ENCODE assay signal across 23 mouse cellular contexts in the genomic region with DNA sequence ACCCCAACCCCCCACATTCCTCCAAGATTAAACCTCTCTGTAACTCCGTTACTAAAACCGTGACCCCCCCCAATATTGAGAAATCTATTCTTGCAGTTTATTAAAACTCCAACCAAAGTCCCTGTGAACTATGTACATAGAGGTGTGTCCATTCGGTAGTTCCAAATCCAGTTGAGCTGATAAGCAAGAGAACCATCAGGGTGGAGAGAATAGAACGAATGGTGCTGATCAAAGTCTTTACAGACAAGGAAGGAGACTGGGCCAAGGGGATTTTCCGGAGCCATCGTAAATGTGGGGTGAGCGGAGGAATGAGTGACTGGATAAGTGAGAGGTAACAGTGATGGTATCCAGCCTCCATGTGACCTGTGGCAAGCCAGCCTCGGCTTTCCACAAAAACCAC. TPM values are rescaled to one million over a fixed set of nuclear protein-coding genes. Genes with fewer than 3 reads are reported as not detected.
DNase-seq lines count a peak whose midpoint lies in the region; ATAC-seq and TF ChIP-seq lines count a peak whose summit lies in the region.
"Had no signal": no experiment of that assay in that cellular context is flagged by ENCODE, and none has a peak within 500 bp of the region (broad histone marks: within the 10 kb centered on the region; RNA-seq: fewer than 3 reads in every experiment).

No protein-coding gene starts in this region.

- peak overlapping the region; percentile 49; the same call in 1 of the 2 replicates for H3K27ac ChIP-seq in gastrocnemius, adult 2 months
- peak overlapping the region; percentile 79 for H3K27ac ChIP-seq in heart, embryonic 12.5 days (ENCODE audit: poor library complexity, severe bottlenecking)
- H3K27ac ChIP-seq in heart, adult 2 months: no peak overlapping the region
- H3K27ac ChIP-seq in heart, postnatal 0 days (ENCODE audit: low read depth): peak overlapping the region; percentile 60
- H3K27ac ChIP-seq: embryonic facial prominence, embryonic 15.5 days; forebrain, embryonic 10.5 days; forebrain, embryonic 15.5 days; hindbrain, embryonic 13.5 days; hindbrain, postnatal 0 days had no signal

- 42% methylated on average over 8 of the region's 8 CpGs for WGBS in heart, embryonic 12.5 days
- WGBS in heart, adult 2 months: 64% methylated on average over 8 of the region's 8 CpGs
- 40% methylated on average over 8 of the region's 8 CpGs for WGBS in heart, postnatal 0 days

- H3K27me3 ChIP-seq in heart, embryonic 12.5 days (replicated peaks): no peaks in the 10 kb centered on the region
- H3K27me3 ChIP-seq in heart, adult 2 months (ENCODE audit: control insufficient read depth, insufficient read depth, low read length): no peaks in the 10 kb centered on the region
- H3K27me3 ChIP-seq in heart, postnatal 0 days (ENCODE audit: control insufficient read depth, insufficient read depth, low read length): no peaks in the 10 kb centered on the region
- H3K27me3 ChIP-seq: forebrain, embryonic 15.5 days; hindbrain, embryonic 13.5 days had no signal

- no peak for TF ChIP-seq EP300 in heart, adult 2 months (IDR thresholded peaks at IDR 0.05; ENCODE audit: insufficient read depth, low read depth, low read length)
- TF ChIP-seq EP300 in heart, postnatal 0 days (IDR thresholded peaks at IDR 0.05; ENCODE audit: low read depth): no peak

- peaks cover 40% of the 10 kb centered on the region for H3K4me1 ChIP-seq in heart, embryonic 12.5 days (replicated peaks)
- H3K4me1 ChIP-seq in heart, adult 2 months (ENCODE audit: control insufficient read depth, insufficient read depth, low read length): peaks cover 2% of the 10 kb centered on the region; the same call in 1 of the 2 replicates
- H3K4me1 ChIP-seq in heart, postnatal 0 days (ENCODE audit: control insufficient read depth, insufficient read depth): peaks cover 25% of the 10 kb centered on the region

- TF ChIP-seq CTCF in gastrocnemius, adult 2 months (IDR thresholded peaks at IDR 0.05): no peak
- TF ChIP-seq CTCF in heart, adult 2 months (IDR thresholded peaks at IDR 0.05): no peak
- no peak for TF ChIP-seq CTCF in heart, postnatal 0 days (IDR thresholded peaks at IDR 0.05; ENCODE audit: low read depth)

- no peak for ATAC-seq in heart, embryonic 12.5 days (ENCODE audit: insufficient number of reproducible peaks, low FRiP score)
- no peak for ATAC-seq in heart, postnatal 0 days (ENCODE audit: insufficient read depth, low read depth)
- ATAC-seq: CD4-positive, CD25-positive, alpha-beta regulatory T cell, adult 4 months; forebrain, embryonic 15.5 days; hindbrain, postnatal 0 days had no signal

- H3K4me3 ChIP-seq in gastrocnemius, adult 2 months: no peak overlapping the region
- no peak overlapping the region for H3K4me3 ChIP-seq in heart, embryonic 12.5 days
- H3K4me3 ChIP-seq in heart, adult 2 months: no peak overlapping the region
- no peak overlapping the region for H3K4me3 ChIP-seq in heart, postnatal 0 days (ENCODE audit: low read depth, low read length)
- H3K4me3 ChIP-seq: embryonic facial prominence, embryonic 15.5 days; erythroblast, embryonic 14.5 days; forebrain, embryonic 10.5 days; forebrain, embryonic 15.5 days; hindbrain, embryonic 13.5 days had no signal

- H3K79me2 ChIP-seq in heart, adult 2 months (replicated peaks; ENCODE audit: control insufficient read depth, insufficient read depth, low read length): no peaks in the 10 kb centered on the region

- no peak for DNase-seq in gastrocnemius, adult 2 months
- DNase-seq in gastrocnemius, postnatal 36 days: no peak
- DNase-seq in heart, adult 2 months: no peak
- DNase-seq in heart, postnatal 0 days (ENCODE audit: low spot score): no peak
- no peak for DNase-seq in heart, postnatal 25 days (ENCODE audit: low spot score)
- DNase-seq in cerebellum, adult 11-12 months: no peak
- DNase-seq: adrenal gland, adult 8-10 months; adrenal gland, postnatal 36 days; B cell, adult 2 months; cerebellum, adult 8-10 months; cerebellum, postnatal 14 days; embryo, embryonic 11 days; gastrocnemius, postnatal 10 days; kidney, adult 9 months had no signal

- intact Hi-C loops in gastrocnemius, adult 2 months (cut with DNase I): no loop called here
- intact Hi-C loops in gastrocnemius, postnatal 36 days (cut with DNase I): loop anchor here (5.0 kb wide), 1 partner anchor 42 kb away; no protein-coding TSS in a partner anchor
- intact Hi-C loops in heart, adult 2 months (cut with DNase I): no loop called here
- intact Hi-C loops in heart, postnatal 25 days (cut with DNase I): no loop called here

- H3K9me3 ChIP-seq in heart, embryonic 12.5 days (replicated peaks): no peaks in the 10 kb centered on the region
- H3K9me3 ChIP-seq in heart, postnatal 0 days (replicated peaks; ENCODE audit: control insufficient read depth, low read length): no peaks in the 10 kb centered on the region
- H3K9me3 ChIP-seq: embryonic facial prominence, embryonic 15.5 days; forebrain, embryonic 10.5 days; forebrain, embryonic 15.5 days; G1E; hindbrain, embryonic 13.5 days had no signal

- peak overlapping the region; percentile 29; the same call in 1 of the 2 replicates for H3K9ac ChIP-seq in heart, embryonic 12.5 days
- no peak overlapping the region for H3K9ac ChIP-seq in heart, adult 2 months (ENCODE audit: low read depth, low read length)
- H3K9ac ChIP-seq in heart, postnatal 0 days (replicated peaks; ENCODE audit: low read depth, low read length): no peak overlapping the region
- H3K9ac ChIP-seq: embryonic facial prominence, embryonic 15.5 days; forebrain, embryonic 15.5 days; hindbrain, embryonic 13.5 days had no signal

- peaks cover 35% of the 10 kb centered on the region for H3K36me3 ChIP-seq in heart, embryonic 12.5 days
- peaks cover 2% of the 10 kb centered on the region; the same call in 1 of the 2 replicates for H3K36me3 ChIP-seq in heart, adult 2 months (ENCODE audit: control insufficient read depth, insufficient read depth, low read length)
- peaks cover 34% of the 10 kb centered on the region for H3K36me3 ChIP-seq in heart, postnatal 0 days (replicated peaks; ENCODE audit: control insufficient read depth, insufficient read depth, low read length)
- H3K36me3 ChIP-seq: embryonic facial prominence, embryonic 15.5 days; forebrain, embryonic 10.5 days; forebrain, embryonic 15.5 days; G1E; hindbrain, embryonic 13.5 days had no signal

- TF ChIP-seq POLR2A in heart, adult 2 months (IDR thresholded peaks at IDR 0.05; ENCODE audit: insufficient read depth, low read depth, low read length): no peak

- 0 out of 2 replicates have a peak overlapping the region, but pooled peaks have one; percentile 1 for H3K4me2 ChIP-seq in heart, embryonic 12.5 days
- no peak overlapping the region for H3K4me2 ChIP-seq in heart, postnatal 0 days (ENCODE audit: low read depth, low read length)
- H3K4me2 ChIP-seq: embryonic facial prominence, embryonic 15.5 days; forebrain, embryonic 15.5 days; hindbrain, embryonic 13.5 days had no signal

RNA-seq across cellular contexts. Expression of a gene that starts 28.9 kb away (rescaled TPM):
- total RNA-seq in gastrocnemius, adult 2 months (2021): 100 to 1,000 TPM; 270 TPM
- 100 to 1,000 TPM; 249 to 277 TPM for total RNA-seq in gastrocnemius, postnatal 36 days (2021)
- polyA plus RNA-seq in heart, embryonic 12.5 days (2016; fragmentation: Nextera tagmentation; extraction: Ambion mirVana): 175 and 177 TPM in 2 replicates
- total RNA-seq in heart, adult 2 months (2021): 100 to 1,000 TPM; 135 to 147 TPM
- 115 and 143 TPM in 2 replicates for polyA plus RNA-seq in heart, adult 2 months (2012; rRNA removed)
- total RNA-seq in heart, postnatal 0 days (2014; rRNA removed; ENCODE audit: low replicate concordance): 182 and 257 TPM in 2 replicates
- 144 and 146 TPM in 2 replicates for polyA plus RNA-seq in heart, postnatal 0 days (2015; fragmentation: Nextera tagmentation; extraction: Ambion mirVana)
- total RNA-seq in heart, postnatal 25 days (2021): 100 to 1,000 TPM; 133 to 155 TPM
- polyA plus RNA-seq: erythroblast, embryonic 14.5 days; G1E had no signal
